Comparison of ENCODE assay signal across 27 mouse cellular contexts in the genomic region with DNA sequence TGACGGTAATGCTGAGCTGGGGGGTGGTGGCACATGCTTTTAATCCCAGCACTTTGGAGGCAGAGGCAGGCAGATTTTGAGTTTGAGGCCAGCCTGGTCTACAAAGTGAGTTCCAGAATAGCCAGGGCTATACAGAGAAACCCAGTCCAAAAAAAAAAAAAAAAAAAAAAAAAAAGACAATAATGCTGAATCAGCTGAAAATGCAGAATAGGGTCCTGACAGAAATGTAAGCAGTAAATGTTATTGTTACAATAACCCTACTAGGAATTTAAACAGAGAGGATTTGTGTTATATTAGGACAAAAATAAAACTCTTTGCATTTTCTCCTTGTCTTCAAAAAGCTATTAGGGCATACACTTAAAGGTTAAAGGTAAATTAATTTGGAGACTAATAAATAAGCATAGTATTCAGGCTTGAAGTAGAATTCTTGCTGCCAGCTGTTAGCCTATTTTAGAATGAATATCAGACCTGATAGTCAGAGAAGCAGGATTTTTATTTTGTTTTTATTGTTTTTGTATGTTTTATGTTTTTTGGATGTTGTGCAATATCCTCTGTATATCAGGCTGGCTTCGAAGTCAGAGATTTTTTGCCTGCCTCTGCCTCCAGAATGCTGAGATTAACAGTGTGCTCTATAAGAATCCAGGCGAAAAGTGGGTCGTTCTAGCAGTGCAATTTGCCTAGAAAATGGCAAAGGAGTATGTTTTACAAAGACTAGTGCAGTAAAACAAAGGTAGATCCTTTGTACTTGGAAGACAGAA.
"Had no signal": no experiment of that assay in that cellular context is flagged by ENCODE, and none has a peak within 500 bp of the region (broad histone marks: within the 10 kb centered on the region; RNA-seq: fewer than 3 reads in every experiment).

No protein-coding gene starts in this region.

- DNase-seq: gastrocnemius, postnatal 14 days; gastrocnemius, postnatal 36 days; heart, adult 11 months; heart, adult 2 months; heart, postnatal 14 days; heart, postnatal 36 days; kidney, adult 11 months; kidney, adult 2 months; kidney, adult 9 months; kidney, postnatal 14 days; kidney, postnatal 36 days; layer of hippocampus, adult 9-11 months; layer of hippocampus, postnatal 36 days; left cerebral cortex, postnatal 4 days; liver; liver, embryonic 13.5 days had no signal

- H3K36me3 ChIP-seq: heart, embryonic 13.5 days; heart, embryonic 15.5 days; hindbrain, embryonic 13.5 days; hindbrain, embryonic 15.5 days; kidney, embryonic 15.5 days; limb, embryonic 12.5 days; liver, embryonic 13.5 days had no signal

- H3K9me3 ChIP-seq: heart, embryonic 13.5 days; heart, embryonic 15.5 days; hindbrain, embryonic 13.5 days; hindbrain, embryonic 15.5 days; kidney, embryonic 15.5 days; limb, embryonic 12.5 days; liver, embryonic 13.5 days had no signal

- H3K4me1 ChIP-seq: heart, embryonic 13.5 days; heart, embryonic 15.5 days; hindbrain, embryonic 13.5 days; hindbrain, embryonic 15.5 days; kidney, embryonic 15.5 days; limb, embryonic 12.5 days; liver, embryonic 13.5 days had no signal

- H3K9ac ChIP-seq: heart, embryonic 13.5 days; heart, embryonic 15.5 days; hindbrain, embryonic 13.5 days; hindbrain, embryonic 15.5 days; kidney, embryonic 15.5 days; limb, embryonic 12.5 days; liver, embryonic 13.5 days had no signal

- H3K4me3 ChIP-seq: heart, adult 2 months; heart, embryonic 13.5 days; heart, embryonic 15.5 days; hindbrain, embryonic 13.5 days; hindbrain, embryonic 15.5 days; kidney, embryonic 15.5 days; limb, embryonic 12.5 days; liver, embryonic 13.5 days had no signal

- ATAC-seq: hindbrain, postnatal 0 days; intestine, embryonic 16.5 days had no signal

- H3K27me3 ChIP-seq: heart, embryonic 13.5 days; heart, embryonic 15.5 days; hindbrain, embryonic 13.5 days; hindbrain, embryonic 15.5 days; kidney, embryonic 15.5 days; limb, embryonic 12.5 days; liver, embryonic 13.5 days had no signal

- H3K27ac ChIP-seq: heart, adult 2 months; heart, embryonic 13.5 days; heart, embryonic 15.5 days; hindbrain, embryonic 13.5 days; hindbrain, embryonic 15.5 days; hindbrain, postnatal 0 days; kidney, embryonic 15.5 days; kidney, postnatal 0 days; limb, embryonic 12.5 days; liver, embryonic 13.5 days had no signal

- H3K4me2 ChIP-seq: heart, embryonic 11.5 days; heart, embryonic 13.5 days; heart, embryonic 15.5 days; hindbrain, embryonic 13.5 days; hindbrain, embryonic 15.5 days; kidney, embryonic 15.5 days; limb, embryonic 12.5 days; liver, embryonic 11.5 days; liver, embryonic 13.5 days had no signal
